Mouse (Mus musculus) gastrocnemius, adult 8-10 months (tissue): ENCODE results near the gene Mat2b. TPM values are rescaled to one million over a fixed set of nuclear protein-coding genes. Genes with fewer than 3 reads are reported as not detected.
"Not testable (repeated sequence)": the region's sequence is repeated elsewhere in the genome, so short reads cannot be mapped to it uniquely, and the experiment has no call there.

Experiments used
- DNase-seq, 2 experiments: peaks; one replicate each; pipeline ENCODE4 v3.0.0; 2022; ENCODE audit warnings: low spot score in 2 of 2
- total RNA-seq, 4 experiments: library from RNA; stranded (reverse); gene quantifications; 2 replicates each; pipeline ENCODE4 v1.2.4; 2022

The Mat2b gene
- 10 to 100 TPM; 58.9 to 73.5 (median 64.8) TPM for total RNA-seq

- DNase-seq: no peak
Measured at GRCm38 (mm10) chr11:40695103-40695502, at the start of gene Mat2b. Gene Mat2b, minus strand, starts transcription at chr11:40695203.

GRCm38 (mm10) chr11:40744348-40744747, 49.3 kb upstream of the Mat2b start:
- DNase-seq: no peak

DNA sequence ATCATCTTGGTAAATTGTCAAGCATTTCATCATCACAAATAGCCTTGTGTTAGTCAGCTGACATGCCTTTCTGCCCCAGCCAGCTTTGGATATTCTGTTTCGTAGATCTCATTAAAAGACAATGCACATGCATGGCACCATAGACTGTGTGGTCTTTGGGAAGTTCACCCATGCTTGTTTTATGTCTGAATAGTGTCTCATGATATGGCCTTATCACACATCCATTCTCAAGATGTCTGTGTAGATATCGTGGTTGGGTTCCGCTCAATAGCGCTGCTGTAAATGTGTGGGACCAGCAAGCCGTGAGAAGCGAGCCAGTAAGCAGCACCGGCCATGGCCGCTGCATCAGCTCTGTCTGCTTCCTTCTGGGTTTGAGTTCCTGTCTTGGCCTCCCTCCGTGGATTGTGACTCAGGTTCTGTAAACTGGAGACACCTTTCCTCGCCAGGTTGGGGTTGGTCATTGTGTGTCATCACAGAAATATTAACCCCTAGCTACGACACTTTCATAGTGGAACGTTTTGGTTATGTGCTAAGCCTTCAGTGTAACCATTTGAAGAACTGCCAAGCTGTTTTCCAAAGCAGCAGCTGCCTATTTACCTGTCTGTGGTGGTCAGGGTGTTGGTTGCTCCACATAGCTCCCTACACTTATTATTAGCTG, 46.7 kb upstream of the Mat2b start:
- DNase-seq: no peak

- DNase-seq: no peak
Measured at GRCm38 (mm10) chr11:40737369-40737768, 42.4 kb upstream of the Mat2b start.

- no peak for DNase-seq
Measured at GRCm38 (mm10) chr11:40734251-40734752, 39.3 kb upstream of the Mat2b start.

DNA sequence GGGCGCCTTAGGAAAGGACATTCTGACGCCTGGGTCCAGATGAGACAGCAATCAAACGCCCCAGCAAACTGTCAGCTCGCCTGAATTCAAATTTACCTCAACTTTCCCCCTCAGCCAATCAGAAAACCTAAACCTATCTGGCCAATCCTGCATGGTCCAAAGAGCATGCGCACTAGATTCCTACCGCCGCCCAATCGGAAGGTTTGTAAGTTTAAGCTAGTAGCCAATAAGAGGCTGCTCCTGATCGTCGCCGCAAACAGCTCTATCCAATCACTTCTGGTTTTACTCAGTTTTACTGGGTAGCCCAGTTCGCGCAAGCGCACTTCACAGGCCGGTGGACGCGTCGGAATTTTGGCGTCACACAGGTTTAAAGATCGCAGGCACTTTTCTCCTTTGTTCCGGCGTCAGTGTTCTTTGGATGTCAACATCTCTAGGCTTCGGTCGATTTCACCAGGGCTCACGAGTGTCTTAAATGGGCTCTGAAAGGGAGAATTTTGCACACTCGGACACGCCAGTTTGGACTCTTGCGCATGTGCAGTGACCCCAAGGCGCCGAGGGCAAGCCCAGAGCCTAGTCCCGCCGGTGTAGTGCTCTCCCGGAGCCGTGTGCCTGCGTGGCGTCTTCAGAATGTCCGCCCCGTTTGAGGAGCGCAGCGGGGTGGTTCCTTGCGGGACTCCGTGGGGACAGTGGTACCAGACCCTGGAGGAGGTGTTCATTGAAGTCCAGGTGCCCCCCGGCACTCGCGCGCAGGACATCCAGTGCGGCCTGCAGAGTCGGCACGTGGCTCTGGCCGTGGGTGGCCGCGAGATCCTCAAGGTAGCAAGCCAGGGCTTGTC, 38.6 kb upstream of the Mat2b start, which contains the start of the genes Hmmr and Nudcd2:
Gene Hmmr, minus strand, starts transcription at position 84 of the 836 bp plus-strand sequence.
Gene Nudcd2, plus strand, starts transcription at position 329 of the 836 bp plus-strand sequence.
- DNase-seq: peak; percentile 84 to 91

GRCm38 (mm10) chr11:40732997-40733338, 38.0 kb upstream of the Mat2b start:
- DNase-seq: no peak

- no peak for DNase-seq
Measured at GRCm38 (mm10) chr11:40718324-40718723, 23.3 kb upstream of the Mat2b start.

DNA sequence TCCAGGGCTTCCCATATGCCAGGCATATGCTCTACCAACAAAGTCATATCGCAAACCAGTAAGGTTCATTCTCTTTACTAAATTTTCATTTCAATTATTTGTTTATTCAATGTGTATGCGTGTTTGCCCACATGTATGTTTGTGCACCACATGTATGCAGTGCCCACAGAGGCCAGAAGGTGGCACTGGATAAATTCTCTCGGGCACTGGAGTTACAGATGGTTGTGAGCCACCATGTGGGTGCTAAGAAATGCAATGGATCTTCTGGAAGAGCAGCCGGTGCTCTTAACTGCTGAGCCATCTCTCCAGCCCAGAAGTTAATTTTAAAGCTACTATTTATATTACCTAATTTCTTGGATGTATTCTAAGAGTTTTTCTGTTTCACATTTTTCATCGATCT, 20.5 kb upstream of the Mat2b start:
- DNase-seq: no peak

DNA sequence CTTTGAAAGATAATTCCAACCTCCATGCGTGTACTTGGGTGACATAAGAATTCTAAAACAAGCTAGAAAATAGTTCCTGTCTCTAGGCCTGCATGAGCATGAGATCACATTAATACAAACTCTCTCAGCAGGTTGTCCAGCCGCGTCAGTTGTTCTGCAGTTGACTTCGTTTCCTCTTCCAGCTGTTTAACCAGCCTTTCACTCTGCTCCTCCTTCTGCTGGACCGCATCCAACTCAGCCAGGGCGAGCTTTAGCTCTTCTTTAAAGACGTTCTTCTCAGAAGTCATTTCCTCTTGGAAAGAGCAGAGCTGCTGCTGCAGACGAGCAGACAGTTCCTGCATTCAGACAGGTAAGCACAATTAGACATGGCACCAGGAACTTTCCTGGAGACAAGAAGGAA, 18.9 kb upstream of the Mat2b start:
- DNase-seq: no peak

GRCm38 (mm10) chr11:40709899-40710298, 14.9 kb upstream of the Mat2b start:
- not testable (repeated sequence) for DNase-seq

GRCm38 (mm10) chr11:40694311-40695087, 504 bp downstream of the Mat2b start:
- DNase-seq: peak; percentile 40 to 44

DNA sequence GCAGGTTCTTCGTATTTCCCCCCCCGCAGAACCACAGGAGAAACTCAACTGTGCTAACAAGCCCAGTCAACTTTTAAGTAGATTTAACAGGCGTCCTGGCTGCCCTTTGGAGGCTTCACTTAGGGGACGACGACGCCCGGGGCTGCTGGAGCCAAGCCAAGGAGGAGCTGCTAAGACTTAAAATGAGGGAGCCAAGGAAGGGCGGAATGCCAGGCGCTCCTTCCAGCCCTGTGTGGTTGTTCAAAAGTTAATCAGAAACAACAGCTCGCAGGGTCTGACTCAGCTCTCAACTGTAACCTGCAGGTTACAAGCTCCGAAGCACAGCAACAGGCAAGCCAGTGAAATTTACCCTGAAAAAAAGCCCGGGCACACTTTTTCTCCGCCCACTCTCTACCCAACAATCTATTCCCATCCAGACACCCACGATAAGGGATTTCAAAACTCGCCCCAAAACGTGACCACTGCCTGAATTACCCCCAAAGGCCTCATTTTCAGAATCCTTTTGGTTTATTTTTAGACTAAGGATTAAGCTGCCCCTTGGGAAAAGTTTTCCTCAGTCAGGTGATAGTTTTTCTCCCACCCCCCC, 1.5 kb downstream of the Mat2b start:
- DNase-seq: peak; percentile 49 to 68

- DNase-seq: peak; percentile 85 to 93
Measured at GRCm38 (mm10) chr11:40692511-40693365, 2.3 kb downstream of the Mat2b start.

DNA sequence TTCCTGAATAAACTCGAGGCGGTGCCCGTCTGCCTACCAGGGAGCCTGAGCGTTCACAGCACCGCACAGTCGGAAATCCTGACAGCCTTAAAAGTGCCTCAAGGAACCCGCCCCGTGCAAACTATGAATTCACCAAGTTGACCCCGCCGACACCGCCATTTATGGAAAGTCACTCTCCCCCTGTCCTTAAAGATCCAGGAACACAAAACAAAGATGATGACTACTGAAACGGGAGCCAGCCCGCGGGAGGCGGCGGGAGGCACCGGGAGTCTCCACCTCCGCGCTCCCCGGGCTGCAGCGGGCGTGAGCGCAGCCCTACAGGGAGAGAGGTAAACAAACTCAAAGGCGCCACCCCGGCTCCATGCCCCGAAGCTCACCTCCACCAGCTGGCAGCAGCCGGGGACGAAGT, 2.9 kb downstream of the Mat2b start:
- DNase-seq: peak in 1 of 2 experiments; percentile 19

DNA sequence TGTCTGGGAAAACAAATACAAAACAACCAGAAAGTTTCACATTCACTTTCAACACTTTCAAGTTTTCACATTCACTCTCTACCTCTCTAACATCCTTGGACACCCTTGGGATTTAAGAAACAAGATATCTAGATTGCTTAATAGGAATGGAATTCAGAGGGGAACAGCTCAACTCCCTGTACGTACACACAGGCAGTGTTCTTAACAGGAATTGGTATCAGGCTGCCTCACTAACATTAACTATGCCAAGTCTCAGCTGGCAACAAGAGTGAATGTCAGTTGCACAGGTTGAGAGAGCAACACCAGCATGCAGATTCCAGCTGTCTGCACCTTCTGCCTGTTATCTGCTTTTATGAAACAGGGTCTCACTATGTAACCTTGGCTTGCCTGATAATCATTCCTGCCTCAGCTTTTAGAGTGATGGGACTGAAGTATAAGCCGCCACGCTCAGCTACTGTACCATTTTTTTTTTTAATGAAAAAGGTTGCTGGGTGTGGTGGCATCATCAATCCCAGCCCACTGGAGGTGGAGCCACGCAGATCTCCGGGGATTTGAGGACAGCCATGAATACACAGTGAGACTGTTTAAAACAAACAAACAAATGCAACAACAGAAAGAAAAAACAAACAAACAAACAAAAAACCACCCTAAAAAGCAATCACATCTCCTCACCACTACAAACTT, 4.4 kb downstream of the Mat2b start:
- no peak for DNase-seq

GRCm38 (mm10) chr11:40683295-40683694, 11.7 kb downstream of the Mat2b start:
- no peak for DNase-seq

GRCm38 (mm10) chr11:40682456-40682855, 12.5 kb downstream of the Mat2b start:
- no peak for DNase-seq

GRCm38 (mm10) chr11:40677169-40677568, 17.8 kb downstream of the Mat2b start:
- no peak for DNase-seq
